Mouse (Mus musculus) lung, postnatal 25 days (tissue): ENCODE data around the gene Syt1.
A peak's percentile ranks its signal among the peaks of the same experiment; 100 is the strongest.

Experiments used
- DNase-seq: peaks from one replicate; pipeline ENCODE4 v3.0.0; 2022; ENCODE audit warnings: low spot score

The Syt1 gene

GRCm38 (mm10) chr10:108753304-108753703, 257.5 kb downstream of the Syt1 start:
- DNase-seq: no peak

- no peak for DNase-seq
Measured at GRCm38 (mm10) chr10:108743759-108744158, 267.0 kb downstream of the Syt1 start.

GRCm38 (mm10) chr10:108733982-108734381, 276.8 kb downstream of the Syt1 start:
- DNase-seq: peak; percentile 8

- DNase-seq: no peak
Measured at GRCm38 (mm10) chr10:108728961-108729360, 281.8 kb downstream of the Syt1 start.

- no peak for DNase-seq
Measured at GRCm38 (mm10) chr10:108726391-108726790, 284.4 kb downstream of the Syt1 start.

GRCm38 (mm10) chr10:108724878-108725277, 285.9 kb downstream of the Syt1 start:
- no peak for DNase-seq

GRCm38 (mm10) chr10:108710514-108710913, 300.3 kb downstream of the Syt1 start:
- no peak for DNase-seq

GRCm38 (mm10) chr10:108705658-108706057, 305.1 kb downstream of the Syt1 start:
- no peak for DNase-seq

- no peak for DNase-seq
Measured at GRCm38 (mm10) chr10:108701361-108702128, 309.2 kb downstream of the Syt1 start.

GRCm38 (mm10) chr10:108699946-108700345, 310.8 kb downstream of the Syt1 start, which contains the start of gene Gm5136:
Gene Gm5136, minus strand, starts transcription at chr10:108700160.
- no peak for DNase-seq

- no peak for DNase-seq
Measured at GRCm38 (mm10) chr10:108697062-108697461, 313.7 kb downstream of the Syt1 start.

GRCm38 (mm10) chr10:108690954-108691353, 319.8 kb downstream of the Syt1 start:
- no peak for DNase-seq

GRCm38 (mm10) chr10:108686696-108687095, 324.1 kb downstream of the Syt1 start:
- DNase-seq: no peak

GRCm38 (mm10) chr10:108679675-108680390, 330.9 kb downstream of the Syt1 start:
- DNase-seq: no peak

- DNase-seq: no peak
Measured at GRCm38 (mm10) chr10:108677053-108677452, 333.7 kb downstream of the Syt1 start.

- DNase-seq: no peak
Measured at GRCm38 (mm10) chr10:108668944-108669343, 341.8 kb downstream of the Syt1 start.

GRCm38 (mm10) chr10:108660295-108660694, 350.5 kb downstream of the Syt1 start:
- DNase-seq: no peak

GRCm38 (mm10) chr10:108658300-108658699, 352.5 kb downstream of the Syt1 start:
- no peak for DNase-seq

GRCm38 (mm10) chr10:108657669-108658068, 353.1 kb downstream of the Syt1 start:
- no peak for DNase-seq

GRCm38 (mm10) chr10:108656898-108657297, 353.9 kb downstream of the Syt1 start:
- no peak for DNase-seq

- DNase-seq: no peak
Measured at GRCm38 (mm10) chr10:108655074-108655473, 355.7 kb downstream of the Syt1 start.

GRCm38 (mm10) chr10:108652831-108653230, 358.0 kb downstream of the Syt1 start:
- DNase-seq: no peak

GRCm38 (mm10) chr10:108652066-108652465, 358.7 kb downstream of the Syt1 start:
- DNase-seq: no peak
